Mouse (Mus musculus): Measurements from ENCODE around the gene Cenps.
"Not testable (repeated sequence)": the region's sequence is repeated elsewhere in the genome, so short reads cannot be mapped to it uniquely, and the experiment has no call there.

The Cenps gene

DNA sequence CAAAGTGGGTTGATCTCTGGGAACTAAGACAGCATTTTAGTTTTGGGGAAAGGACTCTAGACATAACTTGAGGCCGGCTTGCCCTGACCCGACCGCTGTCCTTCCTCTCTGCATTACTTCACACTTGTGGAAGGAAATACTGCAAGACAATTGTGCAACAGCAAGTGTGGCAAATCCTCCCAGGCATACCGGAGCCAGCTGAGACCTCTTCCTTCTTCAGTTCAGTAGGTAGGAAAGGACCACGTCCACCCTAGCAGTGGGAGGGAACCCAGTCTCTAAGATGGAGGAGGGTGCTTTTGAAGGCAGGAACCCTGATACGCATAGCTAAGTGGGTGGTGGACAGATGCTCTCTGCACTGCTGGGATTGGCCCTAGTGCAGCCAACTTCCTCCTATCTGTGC, 18.3 kb upstream of the Cenps start:
- DNase-seq: no peak

DNA sequence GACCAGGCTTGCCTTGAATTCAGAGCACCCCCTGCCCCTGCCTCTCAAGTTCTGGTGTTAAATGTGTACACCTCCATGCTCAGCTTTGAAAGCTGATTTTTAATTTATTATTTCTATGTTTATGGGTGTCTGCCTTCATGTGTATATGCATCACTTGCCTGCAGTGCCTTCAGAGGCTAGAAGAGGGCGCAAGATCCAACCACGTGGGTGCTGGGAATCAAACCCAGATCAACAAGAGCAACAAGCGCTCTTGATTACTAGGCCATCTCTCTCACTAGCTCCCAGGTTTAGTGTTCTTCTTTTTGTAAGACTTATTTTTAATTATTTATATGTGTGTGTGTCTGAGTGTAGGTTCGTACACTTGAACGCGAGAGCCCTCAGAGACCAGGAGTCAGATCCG, 17.4 kb upstream of the Cenps start:
- no peak for DNase-seq

DNA sequence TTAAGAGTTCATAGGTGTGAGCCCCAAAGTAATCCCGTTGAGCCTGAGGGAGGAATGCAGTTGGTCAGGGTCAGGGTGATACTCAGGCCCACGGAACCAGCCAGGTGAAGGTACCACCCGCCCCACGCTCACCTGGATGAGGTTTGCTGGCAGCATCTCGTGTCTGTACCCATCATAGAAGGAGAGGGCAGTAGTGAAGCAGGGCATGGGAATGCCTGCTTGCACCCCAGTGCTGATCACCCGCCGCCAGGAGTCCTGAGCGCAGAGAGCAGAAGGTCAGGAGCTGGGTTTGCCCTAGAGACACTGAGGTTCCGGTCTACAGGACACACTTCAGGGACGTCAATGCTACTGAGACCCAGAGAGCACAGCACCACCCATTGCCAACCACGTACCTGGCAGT, 13.3 kb upstream of the Cenps start:
- DNase-seq: no peak

DNA sequence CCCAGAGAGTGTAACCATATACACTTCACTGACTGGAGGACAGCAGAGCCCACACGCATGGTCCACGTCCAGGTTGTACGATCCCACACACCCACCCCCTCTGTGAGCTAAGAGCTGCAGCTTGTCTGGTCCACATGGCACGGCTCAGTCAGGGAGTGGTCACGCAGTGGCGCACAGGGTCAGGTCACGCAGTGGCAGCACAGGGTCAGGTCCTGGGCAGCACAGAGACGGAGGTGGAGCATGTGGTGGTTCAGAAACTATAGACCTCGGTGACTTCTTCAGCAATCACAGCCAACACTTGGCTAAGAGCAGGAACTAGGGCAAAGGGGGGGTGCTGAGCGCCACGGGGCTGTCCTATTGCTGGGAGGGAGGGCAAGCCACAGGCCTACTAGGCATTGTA, 12.8 kb upstream of the Cenps start:
- DNase-seq: no peak

DNA sequence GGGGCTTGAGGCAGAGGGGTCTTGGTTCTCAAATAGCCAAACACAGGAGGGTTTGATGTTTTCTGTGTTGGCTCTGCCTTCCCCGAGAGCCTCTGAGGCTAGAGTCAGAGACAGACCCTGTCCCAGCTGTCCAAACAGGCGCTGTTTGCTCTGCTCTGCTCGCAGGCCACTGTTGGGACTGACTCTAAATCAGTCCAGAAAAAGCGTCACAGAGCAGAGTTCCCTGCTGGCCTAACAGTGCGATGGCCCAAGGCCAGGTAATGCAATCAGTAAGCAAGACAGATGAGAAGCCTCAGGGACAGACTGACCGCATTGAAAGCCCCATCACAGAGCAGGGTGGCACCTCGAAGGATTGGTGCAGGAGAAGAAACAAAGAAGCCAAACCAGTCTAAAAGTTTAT, 12.2 kb upstream of the Cenps start:
- DNase-seq: no peak

DNA sequence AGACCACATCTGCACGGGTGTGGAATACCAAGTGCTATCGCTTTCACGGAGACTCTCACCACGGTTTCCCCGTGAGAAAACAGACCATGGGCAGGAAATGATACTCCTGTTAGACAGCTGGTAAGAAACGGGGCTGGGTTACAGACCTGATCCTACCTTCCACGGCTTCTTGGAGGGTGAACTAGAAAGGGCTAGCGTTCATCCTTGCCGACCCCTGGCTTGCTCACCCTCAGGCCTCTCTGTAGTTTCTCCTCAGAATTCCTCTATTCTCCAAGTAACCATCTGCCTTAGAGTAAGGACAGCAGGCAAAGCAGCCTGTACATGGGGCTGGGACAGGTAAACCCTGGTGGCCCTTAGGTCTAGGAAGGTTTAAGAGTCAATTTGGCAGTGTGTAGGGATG, 11.8 kb upstream of the Cenps start:
- DNase-seq: no peak

DNA sequence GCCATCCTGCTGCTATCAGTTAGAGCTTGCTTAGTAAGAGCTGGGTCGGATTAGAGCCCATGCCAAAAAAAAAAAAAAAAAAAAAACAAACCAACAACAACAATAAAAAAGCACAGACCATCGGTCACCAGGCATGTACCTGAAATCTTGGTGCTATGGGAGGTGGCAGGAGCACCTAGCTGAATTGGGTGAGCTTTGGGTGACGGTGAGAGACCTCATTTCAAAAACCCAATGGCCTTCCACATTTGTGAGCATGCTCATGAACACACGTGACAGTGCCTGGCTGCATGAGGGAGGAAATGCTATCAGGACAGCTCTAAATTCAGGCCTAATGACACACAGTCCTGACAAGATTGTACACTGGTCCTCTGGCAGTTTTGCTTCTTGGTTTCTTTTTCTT, 10.7 kb upstream of the Cenps start:
- DNase-seq: no peak

DNA sequence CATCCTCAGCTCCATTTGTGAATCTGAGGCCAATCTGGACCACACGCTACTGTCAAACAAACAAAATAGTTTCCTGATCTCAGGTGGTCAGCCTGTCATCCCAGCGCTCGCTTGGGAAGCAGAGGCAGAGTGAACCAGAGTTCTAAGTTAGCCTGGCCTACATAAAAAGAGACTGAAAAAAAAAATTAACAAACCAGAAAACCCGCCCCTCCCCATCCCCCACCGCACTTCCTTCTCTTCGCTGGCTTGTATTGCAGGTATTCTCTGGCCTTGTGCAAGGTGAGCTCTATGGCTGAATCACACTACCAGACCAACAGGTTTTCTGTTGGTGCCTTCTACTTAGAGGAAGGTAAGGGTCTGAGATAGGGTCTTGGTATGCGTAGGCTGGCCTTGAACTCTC, 10.1 kb upstream of the Cenps start:
- no peak for DNase-seq

DNA sequence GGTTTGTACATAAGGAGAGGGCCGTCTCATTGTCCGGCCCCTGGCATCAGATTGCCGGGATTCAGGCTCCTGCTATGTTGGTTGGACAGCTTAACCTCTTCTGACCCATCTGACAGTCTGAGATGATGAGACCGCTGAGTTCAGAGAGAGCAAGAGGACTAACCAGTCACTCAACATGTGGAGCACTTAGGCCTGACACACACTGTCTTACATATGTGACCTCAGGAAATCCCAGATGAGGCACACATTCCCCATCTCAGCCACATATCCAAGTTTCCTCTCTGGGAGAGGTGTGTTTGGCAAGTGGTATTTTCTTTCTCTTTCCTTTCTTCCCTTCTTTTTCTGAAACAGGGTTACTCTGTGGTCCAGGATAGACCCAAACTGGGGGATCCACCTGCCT, 7.7 kb upstream of the Cenps start:
- no peak for DNase-seq

DNA sequence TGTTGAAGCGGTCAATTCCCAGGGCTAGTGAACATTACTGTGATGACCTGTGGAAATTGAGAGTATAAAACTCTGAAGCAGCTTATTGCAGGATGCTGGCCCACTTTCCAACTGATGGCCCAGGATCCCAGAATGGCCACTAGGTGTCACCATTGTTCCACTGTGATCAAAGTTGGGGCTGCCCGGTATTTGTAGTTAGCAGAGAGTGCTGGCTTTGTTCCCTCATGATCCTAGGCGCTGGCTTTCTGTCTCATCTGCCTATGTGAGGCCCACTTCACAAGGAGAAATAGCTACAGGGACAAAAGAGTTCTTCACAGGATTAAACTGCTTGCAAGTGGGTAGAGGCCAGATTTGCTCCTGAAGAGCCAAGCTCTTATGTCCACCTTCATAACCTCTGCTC, 7.0 kb upstream of the Cenps start:
- DNase-seq: peak; percentile 70

DNA sequence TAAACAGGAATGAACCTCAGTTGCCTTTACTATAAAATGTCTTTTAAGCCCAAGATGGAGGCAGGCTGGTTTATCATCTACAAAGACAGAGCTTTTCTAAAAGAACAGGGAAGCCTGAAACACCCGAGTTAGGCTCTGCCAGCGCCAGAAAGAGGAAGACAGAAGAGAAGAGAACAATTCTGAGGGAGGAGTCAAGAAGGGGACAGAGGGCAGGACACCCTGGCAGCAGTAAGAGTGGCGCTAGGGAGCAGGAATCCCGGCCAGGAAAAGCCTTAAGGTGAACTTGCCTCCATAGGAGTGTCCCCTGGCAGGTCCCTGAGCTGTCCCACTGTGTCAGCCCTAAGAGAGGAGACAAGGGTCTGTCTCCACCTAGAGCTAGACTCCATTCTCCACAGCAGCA, 6.2 kb upstream of the Cenps start:
- DNase-seq: no peak

DNA sequence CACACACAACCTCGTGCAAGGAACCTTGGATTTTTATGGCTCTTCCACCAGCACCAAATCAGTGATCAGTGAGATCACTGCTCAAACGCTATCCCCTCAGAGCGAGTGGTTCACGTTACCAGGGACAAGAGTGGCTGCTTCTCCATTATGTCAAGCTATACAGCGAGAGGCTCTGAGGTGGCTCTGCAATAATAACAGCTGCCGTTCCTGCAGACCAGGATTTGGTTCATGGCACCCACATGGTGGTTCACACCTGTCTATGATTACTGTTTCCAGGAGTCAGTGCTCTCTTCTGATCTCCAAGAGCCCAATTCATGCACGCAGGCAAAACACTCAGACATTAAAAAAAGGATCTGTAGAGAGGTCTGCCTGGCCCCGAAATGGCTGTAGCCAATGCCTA, 1.1 kb upstream of the Cenps start:
- no peak for DNase-seq

DNA sequence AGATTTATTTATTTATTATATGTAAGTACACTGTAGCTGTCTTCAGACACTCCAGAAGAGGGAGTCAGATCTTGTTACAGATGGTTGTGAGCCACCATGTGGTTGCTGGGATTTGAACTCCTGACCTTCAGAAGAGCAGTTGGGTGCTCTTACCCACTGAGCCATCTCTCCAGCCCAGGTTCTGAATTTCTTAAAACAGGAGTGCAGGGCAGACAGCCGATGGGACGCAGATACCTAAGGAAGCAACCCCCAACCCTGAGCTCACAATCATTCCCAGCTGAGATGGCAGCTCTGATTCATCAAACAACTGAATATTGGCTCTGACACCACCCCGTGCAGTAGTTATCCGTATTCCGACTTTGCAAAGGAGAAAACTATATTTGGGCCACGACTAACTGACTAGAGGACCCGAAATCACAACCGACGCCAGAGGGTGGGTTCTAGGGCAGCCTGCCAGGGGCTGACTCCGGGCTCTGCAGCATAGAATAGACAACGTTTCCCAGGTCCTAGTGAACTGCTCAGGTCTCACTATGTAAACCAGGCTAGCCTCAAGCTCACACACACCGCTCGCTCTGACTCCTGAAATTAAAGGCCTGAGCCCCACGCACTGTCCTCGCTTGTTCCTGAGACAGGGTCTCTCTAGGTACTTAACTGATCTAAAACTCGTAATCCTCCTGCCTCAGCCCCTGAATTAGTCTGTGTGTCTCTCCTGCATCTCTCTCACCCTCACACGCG, 1.1 kb downstream of the Cenps start:
- peak; percentile 31 for DNase-seq

DNA sequence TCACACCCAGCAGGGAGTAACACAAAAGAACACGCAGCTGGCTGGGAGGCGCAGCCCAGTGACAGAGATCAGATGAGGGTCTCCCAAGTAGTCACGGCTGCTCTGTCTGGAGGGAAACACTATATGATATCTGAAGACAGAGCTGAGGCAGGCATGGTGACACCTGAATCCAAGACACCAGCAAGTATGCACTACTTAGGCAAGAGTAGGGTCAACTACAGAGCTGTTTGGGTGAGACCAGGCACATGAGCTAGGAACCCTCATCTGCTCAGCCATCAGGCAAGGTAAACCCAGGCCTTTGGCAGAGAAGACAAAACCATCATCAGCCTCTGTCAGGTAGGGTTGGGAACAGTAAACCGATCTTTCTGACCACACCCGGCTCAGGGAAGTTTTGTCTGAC, 4.0 kb downstream of the Cenps start:
- DNase-seq: no peak

DNA sequence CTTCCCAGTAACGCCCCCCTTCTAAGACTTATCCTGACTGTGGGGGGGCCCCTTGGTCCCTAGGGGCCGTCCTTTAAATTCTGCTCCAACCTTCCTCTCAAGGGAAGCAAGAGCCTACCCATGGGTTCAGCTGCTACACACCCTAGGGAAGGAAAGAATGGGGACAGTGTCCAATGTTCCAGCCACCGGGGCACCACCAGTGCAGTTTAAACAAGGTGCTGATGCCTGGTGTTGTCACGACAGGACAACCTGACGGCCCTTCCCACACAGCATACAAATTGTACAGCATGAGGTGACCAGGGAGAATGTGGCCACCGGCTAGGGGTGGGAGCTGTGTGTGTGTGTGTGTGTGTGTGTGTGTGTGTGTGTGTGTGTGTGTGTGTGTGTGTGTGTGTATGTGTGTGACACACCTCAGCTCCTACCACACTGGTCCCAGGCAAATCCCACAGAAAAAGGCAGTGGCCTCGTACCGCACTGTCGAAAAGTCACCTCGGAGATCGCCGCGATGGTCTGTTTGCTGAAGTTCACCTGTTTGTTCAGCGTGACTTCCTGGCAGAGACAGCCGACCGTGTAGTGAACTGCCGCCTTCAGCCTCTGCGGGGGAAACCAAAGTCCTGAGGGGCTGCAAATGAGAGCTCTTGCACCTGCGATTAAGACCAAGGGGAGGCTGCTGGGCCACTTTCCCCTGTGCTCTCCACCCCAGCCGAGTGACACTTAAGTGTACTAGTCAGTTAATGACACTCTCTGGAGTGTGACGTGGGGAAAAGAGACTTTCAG, 5.5 kb downstream of the Cenps start:
- no peak for DNase-seq

DNA sequence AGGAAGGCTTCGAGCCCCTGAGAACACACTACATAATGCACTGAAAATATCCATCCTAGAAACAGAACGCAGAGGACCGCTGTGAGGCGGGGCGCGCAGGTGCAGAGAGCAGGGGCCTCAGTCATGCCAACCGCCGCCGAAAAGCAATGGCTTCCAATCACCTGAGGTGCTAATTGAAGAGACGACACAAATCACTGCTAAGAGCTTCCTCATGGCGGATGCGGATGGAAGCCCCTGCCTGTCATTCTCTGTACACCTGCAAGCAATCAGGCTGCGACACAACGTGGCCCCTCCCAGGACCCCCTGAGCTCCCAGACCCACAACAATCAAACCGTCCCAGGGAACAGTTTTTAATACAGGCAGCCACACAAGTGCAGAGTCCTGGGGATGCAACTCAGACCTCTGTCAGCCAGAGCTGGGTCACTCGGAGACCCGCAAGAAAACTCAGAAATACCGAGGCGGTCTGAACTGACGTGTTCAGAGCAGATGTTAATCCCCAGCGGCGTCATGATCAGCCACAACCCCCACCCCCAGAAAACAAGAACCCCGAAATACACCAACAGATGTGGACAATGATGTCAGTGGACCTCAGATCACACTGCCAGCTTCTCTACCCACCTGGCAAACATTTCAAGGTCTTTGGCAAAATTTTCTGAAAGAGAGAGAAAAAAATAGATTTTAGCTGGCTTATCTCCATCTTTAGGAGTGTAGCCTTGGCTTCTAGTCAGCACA, 6.2 kb downstream of the Cenps start:
- no peak for DNase-seq

DNA sequence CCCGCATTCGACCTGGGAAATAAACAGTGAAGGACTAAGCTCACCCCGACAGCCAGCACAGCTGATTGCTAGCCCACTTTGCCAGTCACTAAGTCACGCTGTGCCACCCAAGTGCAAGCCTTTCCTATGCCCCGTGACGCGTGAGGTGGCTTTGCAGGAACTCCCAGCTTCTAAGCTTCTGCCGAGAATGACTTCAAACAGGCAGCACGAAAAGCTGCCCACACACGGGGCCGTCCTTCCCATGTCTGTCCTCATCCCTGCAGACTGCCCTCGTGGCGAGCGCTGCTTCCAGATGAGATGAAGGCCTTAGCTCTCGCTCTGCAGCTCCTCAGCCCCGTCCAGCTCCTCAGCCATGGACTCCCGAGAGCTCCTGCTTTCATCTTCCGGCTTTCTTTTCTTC, 9.0 kb downstream of the Cenps start:
- no peak for DNase-seq

DNA sequence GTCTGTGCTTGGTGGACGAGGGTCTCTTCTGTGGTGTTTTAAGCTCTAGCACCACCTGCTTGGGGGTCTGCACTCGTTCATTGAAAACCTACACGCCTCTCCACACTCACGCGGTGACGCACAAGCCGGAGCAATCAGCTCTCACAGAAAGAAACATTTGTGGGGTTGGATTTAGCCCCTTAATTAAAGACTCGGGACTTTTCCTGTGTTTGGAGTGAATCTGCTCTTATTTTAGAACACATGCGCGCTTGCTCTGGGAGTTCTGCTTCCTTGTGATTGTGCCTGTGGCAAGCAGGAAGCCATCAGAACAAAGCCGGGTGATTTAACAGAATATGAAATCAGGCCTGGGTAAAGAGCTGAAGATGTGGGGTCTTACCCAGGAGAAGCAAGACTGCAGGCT, 10.8 kb downstream of the Cenps start, which contains the start of gene Cort:
Cort (minus strand) TSS at position 101 of the 400 bp plus-strand sequence.
- DNase-seq: no peak

DNA sequence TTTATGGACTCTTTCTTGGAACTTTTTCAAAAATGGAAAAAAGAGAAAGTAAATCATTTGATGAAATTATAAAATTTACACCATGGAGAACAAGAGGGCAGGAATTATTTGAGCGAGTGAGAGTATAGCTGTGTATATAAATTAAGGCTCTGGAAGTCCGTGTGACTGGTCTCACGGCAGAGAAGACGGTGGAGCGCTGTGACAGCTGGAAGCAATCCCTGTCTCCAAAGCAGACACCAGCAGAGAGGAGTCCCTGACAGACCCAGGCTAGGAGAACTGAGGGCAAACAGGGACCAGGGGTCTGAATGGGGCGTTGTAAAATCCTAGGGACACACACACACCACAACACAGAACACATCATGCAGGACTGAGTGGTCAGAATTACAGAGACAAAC, 11.3 kb downstream of the Cenps start:
- no peak for DNase-seq

DNA sequence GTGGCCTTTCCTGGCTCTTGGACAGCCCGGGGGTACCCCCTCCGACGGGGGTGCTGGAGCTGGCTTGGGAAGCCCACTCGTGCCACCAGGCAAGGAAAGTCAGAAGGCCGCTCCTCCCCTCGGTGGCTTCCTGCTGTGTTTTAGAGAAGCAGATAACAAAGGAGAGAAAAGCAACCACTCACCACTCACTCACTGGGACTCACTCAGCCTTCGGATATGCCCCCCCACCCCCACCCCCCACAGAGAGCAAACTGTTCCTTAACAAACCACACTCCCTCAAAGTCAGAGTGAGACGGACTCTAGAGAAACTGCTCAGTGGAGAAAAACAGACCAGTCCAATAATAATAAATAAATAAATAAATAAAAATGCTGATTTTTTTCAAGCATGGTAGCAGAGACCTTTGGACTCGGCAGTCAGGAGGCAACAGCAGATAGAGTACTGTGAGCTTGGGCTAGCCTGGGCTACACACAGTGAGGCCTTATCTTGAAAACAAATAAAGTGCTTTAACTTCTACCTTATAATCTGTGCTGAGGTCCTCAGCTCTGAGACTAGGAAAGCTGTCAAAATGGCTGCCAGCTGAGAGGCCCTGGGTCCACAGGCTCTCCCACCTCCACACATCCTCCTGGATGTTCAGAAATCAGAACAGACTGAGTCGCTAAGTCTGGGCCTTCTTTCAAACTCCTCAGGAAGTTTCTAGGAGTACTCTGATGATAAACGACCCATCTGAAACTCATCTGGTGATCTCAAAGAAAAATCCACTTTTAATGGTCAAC, 11.9 kb downstream of the Cenps start:
- DNase-seq: no peak

DNA sequence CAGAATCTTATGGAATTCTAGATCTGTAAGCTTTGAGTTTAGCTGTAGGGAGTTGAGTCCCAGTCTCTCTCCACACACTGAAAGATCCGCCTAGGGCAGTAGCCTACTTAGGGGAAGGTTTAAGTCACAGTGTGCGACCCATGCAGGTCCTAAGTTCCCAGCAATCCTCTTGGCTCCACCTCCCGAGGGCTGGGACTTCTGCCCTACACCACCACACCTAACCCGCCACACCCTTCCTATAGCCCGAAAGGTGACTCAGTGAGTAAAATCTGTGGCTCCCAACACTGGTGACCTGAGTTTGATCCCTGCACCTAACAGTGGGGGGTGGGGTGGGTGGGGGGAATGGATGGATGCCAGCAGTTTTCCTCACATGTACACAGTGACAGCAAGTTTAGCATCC, 14.0 kb downstream of the Cenps start:
- no peak for DNase-seq

DNA sequence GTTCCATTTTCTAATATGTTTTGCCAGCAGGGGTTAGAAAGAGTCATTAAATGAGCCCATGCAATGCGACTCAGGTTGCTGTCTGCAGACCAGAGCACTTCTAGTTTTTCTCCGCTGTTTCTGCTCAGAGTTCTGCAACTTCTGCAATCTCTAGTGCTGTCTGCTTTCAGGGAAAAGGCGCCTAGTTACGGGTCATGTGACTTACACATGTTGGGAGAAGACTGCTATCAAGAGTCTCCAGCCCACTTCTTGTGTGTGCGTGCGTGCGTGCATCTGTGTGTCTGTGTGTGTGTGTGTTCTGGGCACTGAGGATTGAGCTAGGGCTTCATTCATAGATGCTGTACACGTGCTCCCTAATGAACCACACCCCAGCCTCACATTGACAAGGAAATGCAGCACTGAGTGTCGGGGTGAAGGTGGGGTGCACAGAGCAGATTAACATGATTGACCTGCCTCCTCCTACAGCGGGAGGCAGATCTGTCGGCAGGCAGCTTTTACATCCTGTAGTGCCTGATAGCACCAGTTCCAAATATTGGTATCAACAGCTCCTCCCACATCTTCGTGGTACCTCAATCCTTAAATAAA, 17.4 kb downstream of the Cenps start:
- DNase-seq: not testable (repeated sequence)

Data from cerebellum, adult 11-12 months (tissue).